Mouse (Mus musculus): ENCODE results near the gene Fibcd1. TPM values are rescaled to one million over a fixed set of nuclear protein-coding genes. Genes with fewer than 3 reads are reported as not detected.

Fibcd1 gene
- polyA plus RNA-seq, 1 experiment from 2014 or later = 0.06 TPM

DNA sequence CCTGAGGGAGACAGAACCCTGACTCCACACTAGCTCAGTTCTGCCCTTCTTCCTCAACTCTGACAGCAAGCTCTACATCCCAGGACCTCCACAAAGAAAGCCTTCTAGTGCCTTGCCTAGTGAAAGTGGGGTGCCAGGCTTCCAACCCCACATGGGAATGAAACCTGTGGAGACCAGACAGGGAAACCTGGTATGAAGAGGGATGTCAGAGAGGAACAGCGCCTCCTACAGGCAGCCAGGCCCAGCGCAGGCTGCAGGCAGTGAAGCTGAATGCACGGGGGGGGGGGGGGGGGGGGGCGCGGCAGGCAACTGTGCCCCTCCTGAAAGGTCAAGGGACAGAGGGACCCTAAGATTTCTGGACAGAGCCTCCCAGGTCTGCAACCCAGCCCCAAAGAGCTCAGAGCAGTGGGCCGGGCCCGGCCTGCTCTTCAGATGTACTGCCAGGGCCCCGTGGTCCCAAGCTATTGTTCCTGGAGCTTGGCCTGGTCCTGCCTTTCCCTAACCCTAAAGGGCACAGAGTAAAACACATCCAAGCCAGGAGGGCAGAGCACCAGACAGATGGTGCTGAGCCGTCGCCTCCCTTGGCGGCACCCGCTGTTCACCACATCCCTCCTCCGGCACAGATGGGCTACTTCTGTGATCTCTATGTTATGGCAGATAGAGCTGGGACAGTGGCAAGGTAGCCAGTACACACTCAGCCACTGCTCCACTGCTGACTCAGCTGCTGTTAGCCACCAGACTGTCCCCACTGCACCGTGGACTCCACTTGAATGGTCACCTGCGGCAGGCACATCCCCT lies 21.7 kb downstream of the Fibcd1 start:
- ATAC-seq (ENCODE audit: low read depth) = no peak
- no peak overlapping the region for H3K27ac ChIP-seq (ENCODE audit: low read length)
- H3K36me3 ChIP-seq (ENCODE audit: control insufficient read depth, insufficient read depth, low read length) = no peaks in the 10 kb centered on the region
- no peak overlapping the region for H3K9ac ChIP-seq (ENCODE audit: low read length)
- WGBS = 76% methylated on average over 12 of the region's 15 CpGs
- H3K4me1 ChIP-seq (replicated peaks; ENCODE audit: control insufficient read depth, insufficient read depth, low read length) = peaks cover 4% of the 10 kb centered on the region
- H3K4me2 ChIP-seq (ENCODE audit: low read depth, low read length) = no peak overlapping the region
- H3K27me3 ChIP-seq (ENCODE audit: control insufficient read depth, insufficient read depth, low read depth, low read length) = peaks cover 17% of the 10 kb centered on the region
- H3K4me3 ChIP-seq (ENCODE audit: low read length) = no peak overlapping the region
- H3K9me3 ChIP-seq (ENCODE audit: control insufficient read depth, low read length) = no peaks in the 10 kb centered on the region

DNA sequence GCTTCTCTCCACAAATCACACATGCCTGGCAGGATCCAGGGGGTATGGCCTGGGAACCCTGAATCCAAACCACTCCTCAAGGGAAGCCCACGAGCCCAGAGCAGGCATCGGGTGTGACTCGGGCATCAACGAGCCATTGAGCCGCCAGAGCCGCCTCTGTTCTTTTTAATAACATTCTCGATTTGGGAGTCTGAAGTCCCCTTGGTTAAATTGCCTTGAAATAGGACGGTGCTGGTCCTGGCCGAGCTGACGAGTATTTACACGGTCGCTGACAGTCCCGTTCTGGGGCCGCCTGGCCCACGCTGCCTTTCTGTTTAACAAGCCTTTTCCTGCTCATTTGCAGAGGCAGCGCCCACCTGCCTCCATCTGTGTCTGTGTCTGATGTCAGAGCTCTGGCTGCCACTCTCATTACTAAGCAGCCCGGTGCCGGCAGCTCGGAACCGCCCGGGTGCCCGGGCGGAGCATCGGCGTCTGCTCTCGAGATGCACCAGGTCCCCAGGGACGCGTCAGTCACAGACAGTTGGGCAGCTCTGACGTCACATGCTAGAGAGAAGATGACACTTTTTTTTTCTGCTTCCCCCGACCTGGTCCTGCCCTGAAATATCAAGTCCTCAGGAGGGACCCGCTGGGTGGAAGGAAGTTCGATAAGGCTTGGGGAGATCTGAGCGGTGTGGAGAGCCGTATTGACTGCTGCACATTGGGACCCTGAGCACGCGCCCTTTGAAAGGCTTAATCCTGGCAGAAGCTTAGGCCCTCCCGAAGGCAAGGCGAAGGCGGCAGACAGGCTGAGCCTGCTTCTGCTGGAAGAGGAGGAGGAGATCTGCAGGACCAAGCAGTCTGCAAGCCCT lies 23.1 kb downstream of the Fibcd1 start:
- H3K27ac ChIP-seq (ENCODE audit: low read length) = no peak overlapping the region
- H3K4me2 ChIP-seq (ENCODE audit: low read depth, low read length) = peak overlapping the region; percentile 45
- H3K9me3 ChIP-seq (ENCODE audit: control insufficient read depth, low read length) = no peaks in the 10 kb centered on the region
- WGBS = 11% methylated on average over 39 of the region's 39 CpGs
- H3K36me3 ChIP-seq (ENCODE audit: control insufficient read depth, insufficient read depth, low read length) = no peaks in the 10 kb centered on the region
- peak overlapping the region; percentile 14; the same call in 1 of the 2 replicates for H3K4me3 ChIP-seq (ENCODE audit: low read length)
- ATAC-seq (ENCODE audit: low read depth) = no peak
- peaks cover 4% of the 10 kb centered on the region for H3K4me1 ChIP-seq (replicated peaks; ENCODE audit: control insufficient read depth, insufficient read depth, low read length)
- peaks cover 17% of the 10 kb centered on the region for H3K27me3 ChIP-seq (ENCODE audit: control insufficient read depth, insufficient read depth, low read depth, low read length)
- peak overlapping the region; percentile 27; the same call in 1 of the 2 replicates for H3K9ac ChIP-seq (ENCODE audit: low read length)

DNA sequence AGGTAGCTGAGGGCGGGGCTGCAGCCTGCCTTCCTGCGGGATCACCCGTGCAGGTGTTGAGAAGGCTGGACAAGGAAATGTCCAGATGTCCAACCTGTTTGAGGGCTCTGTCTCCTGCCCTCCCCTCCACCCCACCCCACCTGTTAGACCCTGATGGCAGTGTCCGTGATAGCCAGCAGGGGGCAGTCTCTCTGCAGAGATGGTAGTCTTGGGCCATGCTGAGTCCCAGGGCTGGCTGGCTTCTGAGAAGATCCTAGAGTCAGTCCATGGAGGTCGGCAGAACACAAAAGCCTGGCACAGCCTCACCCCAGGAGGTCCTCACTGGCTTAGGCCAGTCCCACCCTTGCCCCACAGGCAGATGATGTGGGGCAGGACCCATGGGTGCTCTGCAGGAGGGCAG lies 30.4 kb downstream of the Fibcd1 start:
- ATAC-seq (ENCODE audit: low read depth) = peak; percentile 42; the same call in 1 of the 2 replicates
- no peak overlapping the region for H3K9ac ChIP-seq (ENCODE audit: low read length)
- H3K4me2 ChIP-seq (ENCODE audit: low read depth, low read length) = no peak overlapping the region
- WGBS = 15% methylated on average over 5 of the region's 5 CpGs
- no peaks in the 10 kb centered on the region; the same call in 1 of the 2 replicates for H3K27me3 ChIP-seq (ENCODE audit: control insufficient read depth, insufficient read depth, low read depth, low read length)
- 0 out of 2 replicates have a peak, but pooled peaks cover under 1% of the 10 kb centered on the region for H3K4me1 ChIP-seq (replicated peaks; ENCODE audit: control insufficient read depth, insufficient read depth, low read length)
- no peak overlapping the region for H3K4me3 ChIP-seq (ENCODE audit: low read length)
- no peak overlapping the region for H3K27ac ChIP-seq (ENCODE audit: low read length)
- no peaks in the 10 kb centered on the region for H3K9me3 ChIP-seq (ENCODE audit: control insufficient read depth, low read length)
- H3K36me3 ChIP-seq (ENCODE audit: control insufficient read depth, insufficient read depth, low read length) = no peaks in the 10 kb centered on the region

DNA sequence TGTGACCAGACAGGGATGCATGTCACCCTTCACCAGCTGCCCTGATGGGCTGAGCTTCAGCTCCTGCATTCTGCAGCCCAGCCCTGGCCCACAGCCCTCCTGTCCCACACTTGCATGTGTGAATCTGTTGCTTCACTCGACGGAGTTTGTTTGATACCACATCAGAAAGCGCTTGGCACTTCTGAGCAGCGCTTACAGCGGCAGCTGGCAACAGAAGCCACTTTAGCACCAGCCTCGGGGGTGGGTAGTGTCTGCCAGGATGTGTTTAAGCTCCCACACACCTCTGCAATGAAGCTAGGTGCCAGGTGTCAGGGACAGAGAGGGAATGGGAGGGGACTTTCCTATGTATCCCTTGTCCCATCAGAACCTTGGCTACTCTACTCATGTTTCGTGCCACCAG lies 31.1 kb downstream of the Fibcd1 start:
- H3K9ac ChIP-seq (ENCODE audit: low read length) = no peak overlapping the region
- WGBS = 71% methylated on average over 7 of the region's 7 CpGs
- H3K4me2 ChIP-seq (ENCODE audit: low read depth, low read length) = no peak overlapping the region
- no peak for ATAC-seq (ENCODE audit: low read depth)
- no peaks in the 10 kb centered on the region for H3K36me3 ChIP-seq (ENCODE audit: control insufficient read depth, insufficient read depth, low read length)
- H3K4me1 ChIP-seq (replicated peaks; ENCODE audit: control insufficient read depth, insufficient read depth, low read length) = 0 out of 2 replicates have a peak, but pooled peaks cover 6% of the 10 kb centered on the region
- no peaks in the 10 kb centered on the region for H3K27me3 ChIP-seq (ENCODE audit: control insufficient read depth, insufficient read depth, low read depth, low read length)
- H3K9me3 ChIP-seq (ENCODE audit: control insufficient read depth, low read length) = no peaks in the 10 kb centered on the region
- no peak overlapping the region for H3K4me3 ChIP-seq (ENCODE audit: low read length)
- no peak overlapping the region for H3K27ac ChIP-seq (ENCODE audit: low read length)

DNA sequence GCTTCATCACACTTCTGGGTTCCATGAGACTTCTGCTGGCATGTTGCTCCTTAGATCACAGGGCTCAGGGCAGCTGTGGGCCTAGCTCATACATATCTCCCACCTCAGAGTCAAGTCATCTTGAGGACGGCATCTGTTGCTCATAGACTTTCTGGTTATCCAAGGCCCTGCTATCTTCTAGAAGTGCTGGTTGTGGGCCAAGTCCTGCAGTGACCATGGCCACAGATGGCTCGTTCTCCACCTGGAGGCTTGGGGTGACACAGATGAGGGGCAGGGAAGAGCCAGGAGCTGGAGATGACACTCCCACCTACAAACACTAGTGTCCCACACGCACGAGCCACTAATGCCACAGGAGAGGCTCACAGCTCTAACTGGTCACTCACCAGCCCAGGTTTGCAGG lies 32.2 kb downstream of the Fibcd1 start:
- no peak overlapping the region for H3K27ac ChIP-seq (ENCODE audit: low read length)
- H3K4me3 ChIP-seq (ENCODE audit: low read length) = no peak overlapping the region
- no peak for ATAC-seq (ENCODE audit: low read depth)
- H3K9me3 ChIP-seq (ENCODE audit: control insufficient read depth, low read length) = no peaks in the 10 kb centered on the region
- H3K27me3 ChIP-seq (ENCODE audit: control insufficient read depth, insufficient read depth, low read depth, low read length) = no peaks in the 10 kb centered on the region
- H3K36me3 ChIP-seq (ENCODE audit: control insufficient read depth, insufficient read depth, low read length) = no peaks in the 10 kb centered on the region
- no peak overlapping the region for H3K4me2 ChIP-seq (ENCODE audit: low read depth, low read length)
- 0 out of 2 replicates have a peak, but pooled peaks cover 8% of the 10 kb centered on the region for H3K4me1 ChIP-seq (replicated peaks; ENCODE audit: control insufficient read depth, insufficient read depth, low read length)
- no peak overlapping the region for H3K9ac ChIP-seq (ENCODE audit: low read length)
- 69% methylated on average over 4 of the region's 4 CpGs for WGBS

DNA sequence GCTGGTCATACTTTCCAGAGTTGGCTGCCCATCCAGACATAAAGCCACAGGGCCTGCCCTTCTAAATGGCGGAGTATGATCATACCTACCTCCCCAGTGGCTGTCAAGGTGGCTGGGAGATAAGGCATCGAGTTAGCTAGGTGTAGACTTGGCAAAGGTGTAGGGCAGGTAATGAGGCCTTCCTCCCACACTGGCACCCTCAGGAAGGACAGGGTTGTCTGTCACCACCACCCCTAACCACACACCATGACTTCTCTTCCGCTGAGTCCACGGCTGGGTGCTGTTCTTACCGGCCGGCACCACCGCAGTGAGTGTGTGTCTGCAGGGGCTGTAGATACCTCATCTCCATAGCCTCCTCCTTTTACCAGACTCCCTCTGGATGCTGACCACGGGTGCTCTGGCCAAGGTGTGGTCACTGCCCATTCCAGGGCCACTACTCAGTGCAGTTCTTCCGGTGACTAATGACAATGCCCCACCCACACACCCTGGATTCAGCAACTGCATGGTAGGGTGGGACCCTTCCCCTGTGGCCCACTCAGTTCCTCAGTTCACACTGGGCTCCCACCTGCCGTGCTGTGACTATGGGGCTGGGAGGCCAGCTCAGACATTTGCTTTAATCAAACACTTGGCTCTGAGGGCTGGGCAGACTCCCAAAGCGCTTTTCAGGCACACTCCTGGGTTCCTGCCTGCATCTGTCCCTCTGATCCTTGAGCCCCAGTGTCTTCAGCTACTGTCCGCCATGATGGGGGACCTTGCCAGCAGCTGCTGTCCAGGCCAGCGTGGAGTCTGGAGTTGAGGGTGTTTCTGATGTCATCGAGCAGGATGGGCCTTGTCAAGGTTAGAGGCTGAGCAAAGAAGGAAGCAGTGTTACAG lies 34.5 kb downstream of the Fibcd1 start:
- H3K27me3 ChIP-seq (ENCODE audit: control insufficient read depth, insufficient read depth, low read depth, low read length) = no peaks in the 10 kb centered on the region
- H3K4me2 ChIP-seq (ENCODE audit: low read depth, low read length) = no peak overlapping the region
- H3K27ac ChIP-seq (ENCODE audit: low read length) = no peak overlapping the region
- no peaks in the 10 kb centered on the region for H3K9me3 ChIP-seq (ENCODE audit: control insufficient read depth, low read length)
- H3K4me3 ChIP-seq (ENCODE audit: low read length) = no peak overlapping the region
- 69% methylated on average over 14 of the region's 14 CpGs for WGBS
- 0 out of 2 replicates have a peak, but pooled peaks cover 8% of the 10 kb centered on the region for H3K4me1 ChIP-seq (replicated peaks; ENCODE audit: control insufficient read depth, insufficient read depth, low read length)
- H3K36me3 ChIP-seq (ENCODE audit: control insufficient read depth, insufficient read depth, low read length) = no peaks in the 10 kb centered on the region
- no peak for ATAC-seq (ENCODE audit: low read depth)
- H3K9ac ChIP-seq (ENCODE audit: low read length) = no peak overlapping the region

DNA sequence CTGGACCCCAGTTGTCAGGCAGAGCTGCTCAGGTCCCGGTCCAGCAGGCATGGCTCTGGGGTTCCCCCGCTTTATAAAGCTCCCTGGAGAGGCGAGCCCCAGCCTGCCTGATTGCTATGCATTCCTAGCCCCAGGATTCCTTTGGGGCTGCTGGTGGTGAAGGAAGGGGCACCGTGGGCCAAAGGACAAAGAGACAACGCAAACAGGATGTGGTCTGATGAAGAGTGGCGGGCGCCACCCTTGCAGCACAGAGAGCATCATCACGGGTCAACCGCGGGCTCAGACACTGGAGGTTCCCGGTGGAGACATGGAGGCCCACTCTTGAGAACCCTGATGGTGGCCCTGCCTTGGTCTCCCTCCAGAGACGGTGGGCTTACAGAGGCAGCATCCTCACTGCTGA lies 35.4 kb downstream of the Fibcd1 start, which contains the start of gene Qrfp:
TSS of gene Qrfp (minus strand) at position 137 of the 400 bp plus-strand sequence.
- Histone ChIP-seq H3K4me1 (replicated peaks; ENCODE audit: control insufficient read depth, insufficient read depth, low read length) (0 out of 2 replicates have a peak, but pooled peaks cover 8% of the 10 kb centered on the region), H3K27ac (ENCODE audit: low read length) (no peak within 1 kb of the TSS), H3K36me3 (ENCODE audit: control insufficient read depth, insufficient read depth, low read length) (no peaks in the 10 kb centered on the region), H3K27me3 (ENCODE audit: control insufficient read depth, insufficient read depth, low read depth, low read length) (no peaks in the 10 kb centered on the region), H3K9ac (ENCODE audit: low read length) (no peak within 1 kb of the TSS), H3K9me3 (ENCODE audit: control insufficient read depth, low read length) (no peaks in the 10 kb centered on the region), H3K4me2 (ENCODE audit: low read depth, low read length) (no peak within 1 kb of the TSS), H3K4me3 (ENCODE audit: low read length) (no peak within 1 kb of the TSS)
- 52% methylated on average over 12 of the region's 12 CpGs for WGBS
- no peak for ATAC-seq (ENCODE audit: low read depth)

DNA sequence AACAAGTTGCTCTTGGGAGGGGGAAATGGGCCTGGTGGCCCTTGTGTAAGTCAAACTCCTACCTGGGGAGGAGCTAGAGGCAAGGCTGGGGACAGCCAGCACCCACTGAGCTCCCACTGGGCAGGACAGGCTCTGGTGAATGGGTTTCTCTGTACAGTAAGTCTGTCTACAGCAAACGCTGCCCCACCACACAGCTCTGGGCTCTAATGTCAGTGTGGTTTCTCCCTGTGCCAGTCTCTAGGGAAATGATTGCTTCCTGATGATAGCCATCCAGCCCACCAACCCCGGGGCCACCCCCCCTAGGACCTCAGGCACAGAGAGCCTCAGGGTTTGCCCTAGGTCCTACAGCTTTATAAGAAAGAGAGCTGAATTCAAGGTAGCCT lies 36.5 kb downstream of the Fibcd1 start:
- no peak overlapping the region for H3K4me3 ChIP-seq (ENCODE audit: low read length)
- no peaks in the 10 kb centered on the region for H3K27me3 ChIP-seq (ENCODE audit: control insufficient read depth, insufficient read depth, low read depth, low read length)
- H3K4me2 ChIP-seq (ENCODE audit: low read depth, low read length) = no peak overlapping the region
- peaks cover 2% of the 10 kb centered on the region; the same call in 1 of the 2 replicates for H3K36me3 ChIP-seq (ENCODE audit: control insufficient read depth, insufficient read depth, low read length)
- 35% methylated on average over 2 of the region's 2 CpGs for WGBS
- 0 out of 2 replicates have a peak, but pooled peaks cover 8% of the 10 kb centered on the region for H3K4me1 ChIP-seq (replicated peaks; ENCODE audit: control insufficient read depth, insufficient read depth, low read length)
- no peak overlapping the region for H3K27ac ChIP-seq (ENCODE audit: low read length)
- ATAC-seq (ENCODE audit: low read depth) = no peak
- H3K9ac ChIP-seq (ENCODE audit: low read length) = no peak overlapping the region
- no peaks in the 10 kb centered on the region for H3K9me3 ChIP-seq (ENCODE audit: control insufficient read depth, low read length)

Data from lung, embryonic 16.5 days (tissue).